Mouse (Mus musculus): ENCODE measurements around the gene Caprin1. TPM values are rescaled to one million over a fixed set of nuclear protein-coding genes. Genes with fewer than 3 reads are reported as not detected.

Caprin1 gene
- polyA plus RNA-seq (2012; rRNA removed) (53.8 and 71.3 TPM in 2 replicates), polyA plus RNA-seq (2014; fragmentation: Nextera tagmentation; extraction: Ambion mirVana) (118 and 134 TPM in 2 replicates)

DNA sequence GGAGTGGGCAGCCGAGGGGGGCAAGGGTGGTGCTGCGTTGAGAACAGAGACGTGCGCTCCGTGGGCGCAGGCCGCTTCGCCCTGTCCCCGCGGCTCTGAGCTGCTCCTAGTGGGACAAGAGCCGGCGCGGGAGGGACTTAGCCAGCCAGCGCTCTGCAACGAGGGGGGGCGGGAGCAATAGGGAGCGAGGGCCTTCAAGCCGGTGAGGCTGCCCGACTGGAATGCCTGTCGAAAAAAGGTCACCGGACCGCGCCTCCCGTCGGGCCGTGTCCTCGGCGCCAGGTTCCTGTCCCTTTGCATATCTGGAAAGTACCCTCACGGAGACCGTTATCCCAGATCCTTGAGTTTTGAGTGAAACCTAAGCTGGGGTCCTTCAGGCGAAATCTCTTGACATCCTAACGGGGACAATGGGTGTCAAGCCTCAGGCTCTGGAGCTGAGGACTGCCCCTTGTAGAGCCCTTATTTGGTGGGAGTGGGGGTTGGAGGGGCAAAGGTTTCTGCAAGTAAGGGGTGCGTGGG is at the start of gene Caprin1:
Gene Caprin1 (minus strand): TSS at position 159 of the 519 bp plus-strand sequence.
- TF ChIP-seq CTCF (IDR thresholded peaks at IDR 0.05; ENCODE audit: low read depth) = no peak; the same call in 1 of the 2 replicates
- TF ChIP-seq EP300 (IDR thresholded peaks at IDR 0.05; ENCODE audit: low read depth) = peak; percentile 72
- Histone ChIP-seq H3K4me3 (ENCODE audit: insufficient read depth in 1 of 2, low read depth in 2 of 2, low read length in 2 of 2) (peak within 1 kb of the TSS; percentile 89 to 96), H3K27ac (peak within 1 kb of the TSS; percentile 95), H3K27me3 (ENCODE audit: control insufficient read depth, insufficient read depth, low read length) (no peaks in the 10 kb centered on the region), H3K4me1 (replicated peaks; ENCODE audit: control insufficient read depth in 2 of 2, insufficient read depth in 2 of 2, low read length in 1 of 2) (peaks cover 6 to 9% of the 10 kb centered on the region in 2 experiments), H3K36me3 (replicated peaks; ENCODE audit: control insufficient read depth, insufficient read depth, low read depth) (peaks cover 12% of the 10 kb centered on the region), H3K4me2 (ENCODE audit: low read depth) (peak within 1 kb of the TSS; percentile 89), H3K9me3 (ENCODE audit: control insufficient read depth, low read length) (no peaks in the 10 kb centered on the region), H3K9ac (replicated peaks) (peak within 1 kb of the TSS; percentile 97)
- DNase-seq (ENCODE audit: low read depth in 3 of 3, low spot score in 3 of 3) = peak; percentile 84 to 87 (median 85)
- peak; percentile 91 for ATAC-seq (ENCODE audit: insufficient read depth)
- under 1% methylated on average over 33 of the region's 33 CpGs for WGBS (ENCODE audit: insufficient replicate concordance)

- no peak overlapping the region for H3K4me2 ChIP-seq (ENCODE audit: low read depth)
- H3K9ac ChIP-seq (replicated peaks) = no peak overlapping the region
- no peaks in the 10 kb centered on the region for H3K36me3 ChIP-seq (replicated peaks; ENCODE audit: control insufficient read depth, insufficient read depth, low read depth)
- H3K27ac ChIP-seq = no peak overlapping the region
- H3K4me1 ChIP-seq (replicated peaks; ENCODE audit: control insufficient read depth in 2 of 2, insufficient read depth in 2 of 2, low read length in 1 of 2) = peaks cover 0 to 6% of the 10 kb centered on the region in 2 experiments; a peak in 2 of 4 replicates
- ATAC-seq (ENCODE audit: insufficient read depth) (no peak), DNase-seq (ENCODE audit: low read depth in 3 of 3, low spot score in 3 of 3) (no peak)
- no peaks in the 10 kb centered on the region for H3K27me3 ChIP-seq (ENCODE audit: control insufficient read depth, insufficient read depth, low read length)
- H3K4me3 ChIP-seq (ENCODE audit: insufficient read depth in 1 of 2, low read depth in 2 of 2, low read length in 2 of 2) = no peak overlapping the region
- no peak for TF ChIP-seq CTCF (IDR thresholded peaks at IDR 0.05; ENCODE audit: low read depth)
- 58% methylated on average over 1 of the region's 1 CpGs for WGBS (ENCODE audit: insufficient replicate concordance)
- H3K9me3 ChIP-seq (ENCODE audit: control insufficient read depth, low read length) = no peaks in the 10 kb centered on the region
Measured at GRCm38 (mm10) chr2:103846875-103847274, 49.4 kb upstream of the Caprin1 start.

DNA sequence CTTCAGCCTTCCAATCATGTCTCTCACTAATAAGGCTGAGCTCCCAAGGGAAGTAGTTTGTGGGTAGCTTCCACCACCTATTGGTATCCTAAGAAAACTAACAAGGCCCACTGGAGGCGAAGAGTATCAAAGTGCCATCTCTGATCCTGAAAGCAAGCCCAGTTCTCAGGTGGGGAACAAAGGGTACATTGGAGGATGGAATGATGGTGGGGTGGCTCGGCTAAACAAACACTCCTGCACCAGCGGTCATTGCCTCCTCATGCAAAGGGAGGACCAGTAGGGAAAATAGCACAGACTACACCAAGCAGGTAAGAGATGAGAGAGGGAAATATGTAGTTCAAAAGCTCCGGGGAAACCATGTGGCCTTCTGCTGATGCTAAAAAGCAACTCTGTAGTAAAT is 48.8 kb upstream of the Caprin1 start:
- H3K36me3 ChIP-seq (replicated peaks; ENCODE audit: control insufficient read depth, insufficient read depth, low read depth) = no peaks in the 10 kb centered on the region
- DNase-seq (ENCODE audit: low read depth in 3 of 3, low spot score in 3 of 3) = no peak
- no peaks in the 10 kb centered on the region for H3K27me3 ChIP-seq (ENCODE audit: control insufficient read depth, insufficient read depth, low read length)
- WGBS (ENCODE audit: insufficient replicate concordance) = 66% methylated on average over 4 of the region's 4 CpGs
- H3K27ac ChIP-seq = no peak overlapping the region
- H3K9ac ChIP-seq (replicated peaks) = no peak overlapping the region
- no peak for ATAC-seq (ENCODE audit: insufficient read depth)
- peaks cover 0 to 6% of the 10 kb centered on the region in 2 experiments; a peak in 2 of 4 replicates for H3K4me1 ChIP-seq (replicated peaks; ENCODE audit: control insufficient read depth in 2 of 2, insufficient read depth in 2 of 2, low read length in 1 of 2)
- TF ChIP-seq CTCF (IDR thresholded peaks at IDR 0.05; ENCODE audit: low read depth) (no peak), EP300 (IDR thresholded peaks at IDR 0.05; ENCODE audit: low read depth) (no peak)
- no peak overlapping the region for H3K4me3 ChIP-seq (ENCODE audit: insufficient read depth in 1 of 2, low read depth in 2 of 2, low read length in 2 of 2)
- H3K9me3 ChIP-seq (ENCODE audit: control insufficient read depth, low read length) = no peaks in the 10 kb centered on the region
- H3K4me2 ChIP-seq (ENCODE audit: low read depth) = no peak overlapping the region

GRCm38 (mm10) chr2:103844016-103844415 is 46.6 kb upstream of the Caprin1 start:
- H3K4me2 ChIP-seq (ENCODE audit: low read depth) = no peak overlapping the region
- ATAC-seq (ENCODE audit: insufficient read depth) (no peak), DNase-seq (ENCODE audit: low read depth in 3 of 3, low spot score in 3 of 3) (no peak)
- no peaks in the 10 kb centered on the region for H3K4me1 ChIP-seq (replicated peaks; ENCODE audit: control insufficient read depth in 2 of 2, insufficient read depth in 2 of 2, low read length in 1 of 2)
- H3K9ac ChIP-seq (replicated peaks) = no peak overlapping the region
- WGBS (ENCODE audit: insufficient replicate concordance) = 83% methylated on average over 2 of the region's 2 CpGs
- no peaks in the 10 kb centered on the region for H3K27me3 ChIP-seq (ENCODE audit: control insufficient read depth, insufficient read depth, low read length)
- no peak overlapping the region for H3K27ac ChIP-seq
- no peak overlapping the region for H3K4me3 ChIP-seq (ENCODE audit: insufficient read depth in 1 of 2, low read depth in 2 of 2, low read length in 2 of 2)
- TF ChIP-seq CTCF (IDR thresholded peaks at IDR 0.05; ENCODE audit: low read depth) = no peak
- no peak for TF ChIP-seq EP300 (IDR thresholded peaks at IDR 0.05; ENCODE audit: low read depth)
- H3K9me3 ChIP-seq (ENCODE audit: control insufficient read depth, low read length) = no peaks in the 10 kb centered on the region
- no peaks in the 10 kb centered on the region for H3K36me3 ChIP-seq (replicated peaks; ENCODE audit: control insufficient read depth, insufficient read depth, low read depth)

DNA sequence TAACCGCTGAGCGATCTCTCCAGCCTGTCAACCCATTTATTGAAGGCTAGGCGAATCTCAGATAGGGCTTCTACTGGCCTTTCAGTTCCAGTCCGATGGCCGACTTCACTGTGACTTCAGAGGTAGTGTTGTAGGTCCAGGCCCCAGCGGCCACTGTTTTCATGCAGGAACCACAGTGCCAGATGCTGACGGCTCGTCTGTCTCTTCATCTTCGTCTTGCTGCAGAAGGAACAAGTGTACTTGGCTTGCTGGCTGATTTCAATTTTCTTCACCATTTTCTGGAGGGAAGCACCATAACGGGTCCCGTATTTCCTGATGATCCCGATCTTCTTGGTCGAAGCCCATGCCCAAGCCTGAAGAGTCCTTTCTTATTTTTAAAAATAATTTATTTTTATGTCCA is 45.9 kb upstream of the Caprin1 start:
- H3K36me3 ChIP-seq (replicated peaks; ENCODE audit: control insufficient read depth, insufficient read depth, low read depth) = no peaks in the 10 kb centered on the region
- no peaks in the 10 kb centered on the region for H3K4me1 ChIP-seq (replicated peaks; ENCODE audit: control insufficient read depth in 2 of 2, insufficient read depth in 2 of 2, low read length in 1 of 2)
- no peak overlapping the region for H3K4me3 ChIP-seq (ENCODE audit: insufficient read depth in 1 of 2, low read depth in 2 of 2, low read length in 2 of 2)
- H3K27ac ChIP-seq = no peak overlapping the region
- no peak for DNase-seq (ENCODE audit: low read depth in 3 of 3, low spot score in 3 of 3)
- H3K4me2 ChIP-seq (ENCODE audit: low read depth) = no peak overlapping the region
- H3K27me3 ChIP-seq (ENCODE audit: control insufficient read depth, insufficient read depth, low read length) = no peaks in the 10 kb centered on the region
- ATAC-seq (ENCODE audit: insufficient read depth) = no peak
- H3K9me3 ChIP-seq (ENCODE audit: control insufficient read depth, low read length) = no peaks in the 10 kb centered on the region
- TF ChIP-seq CTCF (IDR thresholded peaks at IDR 0.05; ENCODE audit: low read depth) = no peak
- no peak for TF ChIP-seq EP300 (IDR thresholded peaks at IDR 0.05; ENCODE audit: low read depth)
- 83% methylated on average over 13 of the region's 13 CpGs for WGBS (ENCODE audit: insufficient replicate concordance)
- H3K9ac ChIP-seq (replicated peaks) = no peak overlapping the region
